Mouse (Mus musculus) NIH3T3 (cell line): Measurements from ENCODE around the gene Gm20683.
"Not testable (repeated sequence)": the region's sequence is repeated elsewhere in the genome, so short reads cannot be mapped to it uniquely, and the experiment has no call there.

Source experiments
- DNase-seq: peaks from one replicate; pipeline ENCODE4 v3.0.0-alpha.2; 2012; ENCODE audit warnings: low read depth

Gene Gm20683

DNA sequence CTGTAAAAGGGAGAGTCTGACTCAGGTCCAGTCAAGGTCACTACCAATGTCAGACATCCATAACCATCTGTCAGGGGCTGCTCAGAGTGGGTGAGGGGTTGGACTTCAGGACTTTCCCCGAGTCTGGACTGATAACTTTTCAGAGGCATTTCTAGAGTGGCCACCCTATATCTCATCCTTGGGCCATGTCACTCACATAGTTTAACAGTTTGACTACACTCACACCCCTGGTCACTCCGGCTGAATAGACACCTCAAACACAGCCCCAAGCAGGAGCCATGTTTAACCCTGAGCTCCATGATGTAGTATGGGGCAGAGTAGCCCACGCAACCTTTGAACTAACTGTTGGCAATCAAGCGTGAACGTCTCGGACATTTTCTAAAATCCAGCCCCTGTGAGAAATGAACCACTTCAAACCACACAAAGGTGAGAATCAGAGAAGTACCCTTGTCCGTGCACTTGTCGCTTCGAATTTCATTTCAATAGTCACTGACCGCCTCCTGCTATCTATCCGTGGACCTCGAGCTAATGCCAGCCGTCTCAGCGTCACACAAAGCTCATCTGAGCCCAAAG lies 32.7 kb upstream of the Gm20683 start:
- DNase-seq, result no peak

DNA sequence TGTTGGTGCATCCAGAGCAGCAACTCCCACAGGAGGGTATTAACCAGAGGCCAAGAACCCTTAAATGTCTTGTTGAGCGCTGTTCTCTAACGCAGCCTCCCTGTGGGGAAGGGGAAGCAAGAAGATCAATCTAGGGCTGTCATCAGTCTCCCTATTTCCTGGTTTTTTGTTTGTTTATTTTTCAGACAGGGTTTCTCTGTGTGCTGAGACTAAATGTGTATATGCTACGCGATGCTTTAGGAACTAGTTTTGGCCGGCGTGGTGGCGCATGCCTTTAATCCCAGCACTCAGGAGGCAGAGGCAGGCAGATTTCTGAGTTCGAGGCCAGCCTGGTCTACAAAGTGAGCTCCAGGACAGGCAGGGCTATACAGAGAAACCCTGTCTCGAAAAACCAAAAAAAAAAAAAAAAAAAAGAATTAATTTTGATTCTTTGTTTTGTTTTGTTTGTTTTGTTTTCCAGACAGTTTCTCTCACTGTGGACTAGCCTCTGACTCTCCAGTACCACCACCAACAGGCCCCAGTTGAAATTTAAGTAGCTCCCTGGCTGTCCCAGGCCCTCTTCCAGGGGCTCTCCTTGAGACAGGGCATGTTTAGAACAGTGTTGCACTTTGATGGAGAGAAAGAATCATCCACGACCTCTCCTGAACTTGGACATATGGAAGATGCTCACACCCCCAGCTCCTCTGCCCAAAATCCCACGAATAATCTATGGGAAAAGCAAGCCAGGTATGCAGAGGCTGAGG lies 32.0 kb upstream of the Gm20683 start:
- no peak for DNase-seq

DNA sequence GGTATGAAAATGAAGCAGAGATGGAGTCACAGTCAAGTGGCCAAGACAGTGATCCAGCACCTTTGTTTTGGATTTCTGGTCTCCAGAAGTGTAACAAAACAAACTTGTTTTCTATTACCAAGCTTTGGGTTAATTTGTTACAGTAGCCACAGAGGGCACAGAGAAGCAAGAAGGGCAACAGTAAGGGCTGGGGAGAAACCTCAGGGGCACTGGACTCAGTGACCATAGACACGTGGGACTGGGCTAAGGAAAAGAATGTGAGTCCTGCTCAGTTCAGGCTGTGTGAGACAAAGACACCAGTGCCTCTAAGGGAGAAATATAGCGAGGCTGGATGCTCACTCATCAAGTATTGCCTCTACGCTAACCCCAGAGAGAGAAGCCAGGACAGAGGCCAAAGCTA lies 31.1 kb upstream of the Gm20683 start:
- DNase-seq, result no peak

DNA sequence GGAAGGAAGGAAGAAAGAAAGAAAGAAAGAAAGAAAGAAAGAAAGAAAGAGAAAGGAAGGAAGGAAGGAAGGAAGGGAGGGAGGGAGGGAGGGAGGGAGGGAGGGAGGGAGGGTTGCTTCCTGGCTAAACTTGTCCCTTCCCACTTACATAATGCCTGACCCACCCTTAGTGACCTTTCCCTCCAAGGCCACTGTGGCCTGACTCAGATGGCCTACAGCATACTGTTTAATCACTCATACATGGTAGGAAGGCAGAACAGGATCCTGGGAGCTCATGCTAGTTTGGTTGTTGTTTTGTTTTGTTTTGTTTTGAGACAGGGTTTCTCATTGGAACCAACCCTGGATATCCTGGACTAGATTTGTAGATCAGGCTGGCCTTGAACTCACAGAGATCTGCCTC lies 30.0 kb upstream of the Gm20683 start:
- not testable (repeated sequence) for DNase-seq

DNA sequence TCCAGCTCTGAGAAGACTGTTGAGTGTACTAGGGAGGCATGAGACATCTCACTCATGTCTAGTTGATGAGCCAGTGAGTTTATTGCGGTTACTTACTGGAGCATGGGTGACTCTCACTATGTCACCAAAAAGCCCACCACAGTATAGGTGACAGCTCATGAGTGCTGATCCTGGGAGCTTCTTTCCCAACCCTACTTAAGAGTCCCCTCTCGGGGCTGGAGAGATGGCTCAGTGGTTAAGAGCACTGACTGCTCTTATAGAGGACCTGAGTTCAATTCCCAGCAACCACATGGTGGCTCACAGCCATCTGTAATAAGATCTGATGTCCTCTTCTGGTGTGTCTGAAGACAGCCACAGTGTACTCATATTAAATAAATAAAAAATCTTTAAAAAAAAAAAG lies 28.4 kb upstream of the Gm20683 start:
- no peak for DNase-seq

DNA sequence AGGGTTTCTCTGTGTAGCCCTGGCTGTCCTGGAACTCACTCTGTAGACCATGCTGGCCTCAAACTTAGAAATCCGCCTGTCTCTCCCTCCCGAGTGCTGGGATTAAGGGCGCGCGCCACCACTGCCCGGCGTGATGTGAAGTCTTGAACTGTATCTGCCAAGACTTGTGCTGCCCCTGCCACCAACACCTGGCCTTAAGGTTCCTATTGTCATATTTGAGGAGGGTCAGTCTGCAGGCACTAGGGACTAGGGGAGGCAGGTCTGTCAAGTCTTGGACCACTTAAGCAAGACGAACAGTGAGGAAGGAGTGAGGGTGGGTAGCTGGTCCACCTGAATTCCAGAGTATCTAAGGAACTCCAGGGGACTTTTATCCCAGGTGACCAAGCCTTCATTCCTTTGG lies 27.9 kb upstream of the Gm20683 start:
- no peak for DNase-seq

DNA sequence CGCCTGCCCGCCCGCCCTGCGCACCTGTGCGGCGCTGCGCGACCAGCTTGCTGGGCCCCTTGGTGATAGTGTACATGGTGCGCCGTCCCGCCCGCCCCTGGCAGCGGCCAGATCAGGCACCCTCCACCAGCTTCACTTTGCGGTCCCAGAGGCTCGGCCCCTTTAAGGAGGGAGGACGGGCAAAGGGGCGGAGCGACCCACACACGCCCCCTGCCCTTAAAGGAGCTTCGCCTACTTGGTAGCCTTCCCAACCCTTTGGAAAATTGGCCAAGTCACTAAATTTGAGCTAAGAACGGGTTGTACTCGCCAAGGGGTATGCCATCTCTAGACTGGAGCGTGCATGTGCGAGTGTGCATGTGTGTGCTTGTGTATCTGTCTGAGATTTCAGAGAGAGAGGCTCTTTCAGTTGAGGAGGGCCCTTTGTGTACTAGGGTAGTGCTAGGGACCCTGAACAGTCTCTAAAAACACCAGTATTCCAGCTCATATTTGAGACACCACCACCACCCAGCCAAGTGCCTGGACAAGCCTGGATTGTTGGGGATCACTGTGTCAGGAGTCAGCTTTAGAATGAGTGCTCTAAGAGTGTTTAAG lies 27.1 kb upstream of the Gm20683 start, which contains the start of gene Mcrip2:
Gene Mcrip2, minus strand, starts transcription at position 164 of the 591 bp plus-strand sequence.
- peak; percentile 90 for DNase-seq

DNA sequence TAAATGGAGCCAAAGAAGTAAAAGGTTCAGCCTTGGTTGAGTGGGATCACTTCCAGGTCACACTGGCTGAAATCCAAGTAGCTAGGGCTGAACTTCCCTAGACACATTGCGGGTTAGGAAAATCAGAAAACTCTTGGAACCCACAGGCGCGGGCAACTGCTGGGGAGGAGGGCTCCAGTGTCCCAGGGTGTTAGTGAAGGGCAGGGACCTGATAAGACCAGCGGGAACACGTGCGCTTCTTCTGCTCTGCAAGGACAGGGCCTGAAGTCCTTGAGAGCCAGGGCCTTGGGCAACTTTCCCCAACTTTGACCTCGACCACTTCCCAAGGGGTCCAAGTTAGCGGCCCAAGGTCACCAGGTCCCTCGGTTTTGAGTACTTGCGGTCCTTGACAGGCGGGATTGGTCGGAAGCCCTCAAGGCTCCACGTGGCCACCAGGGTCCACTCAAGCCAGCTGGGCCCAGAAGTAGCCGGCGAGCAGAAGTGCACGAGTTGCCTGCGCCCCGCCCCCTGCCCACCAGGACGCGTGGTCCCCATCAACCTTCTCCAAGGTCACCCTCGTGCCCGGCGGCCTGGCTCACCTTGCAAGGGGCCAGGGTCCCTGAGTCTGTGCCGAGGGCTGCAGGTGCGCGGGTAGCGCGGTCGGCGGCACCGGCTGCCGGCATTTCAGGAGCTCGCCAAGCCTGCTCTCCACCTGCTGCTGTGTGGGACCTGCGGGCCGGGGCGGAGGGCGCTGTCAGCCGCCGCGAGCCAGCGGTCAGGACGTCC lies 26.5 kb upstream of the Gm20683 start:
- peak; percentile 57 for DNase-seq

DNA sequence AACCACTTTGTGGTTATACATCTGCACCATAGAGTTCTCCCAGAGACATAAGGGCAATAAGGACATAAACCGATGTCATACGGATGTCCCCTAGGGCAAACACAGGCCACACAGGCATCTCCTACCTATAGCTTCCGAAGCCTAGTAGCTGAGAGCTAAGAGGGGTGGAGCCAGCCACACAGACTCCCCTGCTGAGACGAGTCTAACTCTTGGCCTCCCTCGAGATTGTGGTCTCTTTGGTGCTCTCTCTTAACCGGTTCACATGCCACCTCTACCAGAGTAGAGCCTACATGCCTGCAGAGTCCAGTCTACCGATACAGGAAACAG lies 25.9 kb upstream of the Gm20683 start:
- DNase-seq, result no peak

DNA sequence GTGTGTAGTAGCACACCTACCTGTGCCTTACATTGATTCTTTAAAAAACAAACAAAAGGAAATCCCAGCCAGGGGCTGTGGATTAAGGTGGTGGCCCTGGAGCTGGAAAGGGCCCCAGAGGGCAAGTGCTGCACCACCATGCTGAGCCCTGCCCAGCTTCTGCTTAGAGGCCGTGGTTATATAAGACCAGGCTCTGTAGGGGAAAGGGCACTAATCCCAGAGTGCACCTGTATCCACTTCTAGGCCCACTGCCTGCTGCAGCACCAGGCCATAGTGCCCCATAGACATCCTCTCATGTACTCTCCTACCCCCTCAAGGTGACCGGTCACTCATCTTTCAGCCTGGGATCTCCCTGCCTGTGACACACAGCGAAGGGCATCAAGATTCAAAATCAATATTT lies 24.6 kb upstream of the Gm20683 start:
- DNase-seq, result no peak

DNA sequence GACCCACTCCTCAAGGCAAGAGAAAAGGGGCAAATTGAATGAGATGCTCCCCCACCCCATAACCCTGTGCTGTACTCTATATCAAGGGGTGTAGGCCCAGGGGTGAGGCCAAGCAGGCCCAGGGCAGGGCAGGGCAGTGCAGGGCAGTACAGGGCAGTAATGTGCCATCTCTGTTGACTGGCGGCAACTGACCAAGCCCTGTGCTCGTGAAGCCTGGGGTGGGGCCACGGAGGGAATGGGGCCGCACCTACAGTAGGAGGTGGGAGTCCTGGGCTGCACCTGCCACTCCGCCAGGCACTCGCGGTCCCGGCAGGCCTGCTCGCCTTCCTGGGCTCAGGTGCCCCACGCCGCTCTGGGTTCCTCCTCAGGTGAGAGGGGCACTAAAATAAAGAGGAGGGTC lies 23.7 kb upstream of the Gm20683 start:
- no peak for DNase-seq

DNA sequence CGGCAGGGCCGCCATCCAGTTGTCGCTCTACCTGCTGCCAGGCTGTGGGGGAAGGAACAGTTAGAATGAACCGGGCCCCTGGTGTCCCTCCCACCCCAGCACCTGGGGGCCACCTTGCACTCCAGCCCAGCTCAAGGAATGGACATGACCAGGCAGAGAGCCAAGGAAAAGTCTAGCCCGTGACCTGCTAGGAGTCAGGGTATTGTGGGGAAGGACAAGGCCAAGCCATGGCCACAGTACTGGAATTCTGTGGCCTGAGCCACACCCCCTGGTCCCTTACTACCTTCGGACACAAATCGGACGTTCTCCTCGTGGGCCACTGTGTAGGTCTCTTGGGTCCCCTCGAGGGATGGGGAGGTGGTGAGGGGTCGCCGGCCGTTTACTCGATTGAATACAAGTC lies 22.7 kb upstream of the Gm20683 start:
- no peak for DNase-seq

DNA sequence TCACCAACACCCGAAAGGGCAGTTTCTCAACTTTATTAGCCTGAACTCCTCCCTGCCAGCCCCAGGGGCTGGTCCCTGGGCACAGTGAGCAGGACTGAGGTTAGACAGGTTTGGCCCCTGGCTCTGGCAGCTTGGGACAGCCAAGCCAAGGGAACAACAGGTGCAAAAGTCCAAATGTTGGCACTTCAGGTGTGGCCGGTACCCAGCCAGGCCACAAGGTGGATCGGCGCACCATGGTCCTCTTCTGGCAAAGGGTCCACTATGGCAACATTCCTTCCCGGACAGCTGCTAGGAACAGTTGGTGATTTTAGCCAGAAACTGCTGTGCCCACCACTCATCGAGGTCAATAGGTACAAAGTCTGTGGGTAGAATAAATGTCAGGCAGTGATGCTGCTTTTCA lies 22.1 kb upstream of the Gm20683 start:
- DNase-seq, result no peak

DNA sequence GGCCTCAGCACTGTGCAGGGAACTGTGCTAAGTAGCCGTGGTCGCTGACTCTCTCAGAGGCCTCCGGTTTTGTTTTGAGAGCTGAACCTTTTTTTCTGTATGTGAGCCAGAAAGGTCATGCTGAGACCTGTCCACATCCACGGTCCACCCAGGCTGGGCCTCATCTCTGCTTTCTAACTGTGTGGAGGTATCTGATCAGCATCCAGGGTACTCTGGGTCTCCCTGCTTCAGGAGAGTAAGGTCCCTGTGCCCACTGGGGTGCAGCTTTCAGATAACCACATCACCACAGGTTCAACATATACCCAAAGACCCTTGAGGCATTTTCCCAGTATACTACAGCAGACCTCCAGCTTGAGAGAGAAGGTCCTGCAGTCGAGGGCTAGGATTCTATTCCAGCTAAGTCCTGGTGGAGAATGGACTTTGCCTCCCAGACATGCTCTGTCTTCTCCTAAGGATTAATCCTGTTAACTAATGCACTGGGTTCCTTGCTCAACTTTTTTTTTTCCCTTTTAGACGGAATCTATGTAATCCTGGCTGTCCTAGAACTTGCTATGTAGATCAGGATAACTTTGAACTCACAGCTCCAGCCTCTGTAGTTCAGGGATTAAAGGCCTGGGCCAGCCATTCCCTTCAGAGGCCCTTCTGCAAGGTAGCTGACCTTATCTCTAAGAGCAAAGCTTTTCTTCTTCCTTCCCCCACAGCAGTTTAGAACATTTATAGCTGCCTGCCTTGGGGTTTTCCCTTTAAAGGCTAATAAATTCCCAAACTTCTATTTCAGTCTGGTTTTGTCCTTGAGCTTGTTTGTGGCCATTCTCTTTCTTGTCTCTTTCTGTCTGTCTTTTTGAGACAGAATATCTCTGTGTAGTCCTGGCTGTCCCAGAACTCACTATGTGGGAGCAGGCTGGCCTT lies 20.4 kb upstream of the Gm20683 start:
- DNase-seq, result no peak

DNA sequence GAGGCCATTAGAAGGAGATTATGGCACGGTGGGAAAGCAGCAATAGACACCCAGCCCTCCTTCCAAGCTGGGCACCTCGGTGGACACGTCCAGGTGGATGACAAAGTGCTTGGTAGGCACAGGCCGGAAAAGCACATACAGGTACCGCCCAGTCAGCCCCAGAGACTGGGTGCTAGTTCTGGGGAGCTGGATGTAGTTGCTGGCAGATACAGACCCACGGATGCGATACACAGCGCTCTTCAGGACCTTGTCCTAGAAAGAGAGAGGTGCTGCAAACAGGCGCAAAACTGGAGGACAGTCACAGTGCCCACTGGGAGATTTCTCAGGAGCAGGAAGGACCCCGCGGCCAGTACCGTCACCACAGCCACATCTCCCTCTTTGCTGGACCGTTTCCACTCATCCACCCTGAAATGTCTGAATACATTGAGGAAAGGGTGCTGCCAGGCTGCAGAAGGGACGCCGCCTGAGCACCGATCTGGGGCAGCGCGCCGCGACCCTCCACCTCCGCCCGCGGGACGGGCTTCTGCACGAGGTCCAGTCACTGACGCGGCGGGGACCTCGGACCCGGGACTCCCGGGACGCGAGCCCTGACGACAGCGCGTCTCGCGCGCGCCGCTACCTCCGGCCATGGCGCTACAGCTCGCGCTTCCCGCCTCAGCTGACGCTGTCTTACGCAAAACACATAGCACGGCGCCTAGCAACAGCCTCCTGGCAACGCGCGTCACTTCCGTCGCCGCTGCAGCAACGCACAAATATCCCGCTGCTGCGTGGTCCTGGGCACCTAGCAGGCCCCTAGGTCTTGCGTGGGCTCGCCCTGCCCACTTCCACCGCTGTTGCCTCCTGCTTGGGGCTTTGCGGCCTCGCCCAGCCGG lies 19.5 kb upstream of the Gm20683 start, which contains the start of gene Wdr90:
Gene Wdr90, minus strand, starts transcription at position 670 of the 872 bp plus-strand sequence.
- peak; percentile 96 for DNase-seq

DNA sequence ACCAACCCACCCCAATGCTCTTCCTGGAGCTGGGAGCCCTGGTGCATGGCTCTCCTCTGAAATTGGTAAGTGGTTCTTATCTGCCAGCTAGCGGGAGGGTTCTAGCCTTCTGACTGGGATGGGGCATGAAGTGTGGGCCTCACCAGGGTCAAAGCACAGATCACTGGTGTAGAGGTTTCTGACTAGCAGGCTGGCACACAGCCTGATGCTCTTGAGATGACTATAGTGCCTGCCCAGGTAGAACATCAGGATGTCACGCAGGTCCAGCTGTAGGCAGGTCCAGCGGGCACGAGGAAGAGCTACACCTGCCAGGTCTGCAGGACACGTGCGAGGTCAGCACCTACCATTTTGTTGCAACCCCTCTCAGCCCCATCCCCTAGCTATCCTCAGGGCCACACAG lies 18.7 kb upstream of the Gm20683 start:
- no peak for DNase-seq

DNA sequence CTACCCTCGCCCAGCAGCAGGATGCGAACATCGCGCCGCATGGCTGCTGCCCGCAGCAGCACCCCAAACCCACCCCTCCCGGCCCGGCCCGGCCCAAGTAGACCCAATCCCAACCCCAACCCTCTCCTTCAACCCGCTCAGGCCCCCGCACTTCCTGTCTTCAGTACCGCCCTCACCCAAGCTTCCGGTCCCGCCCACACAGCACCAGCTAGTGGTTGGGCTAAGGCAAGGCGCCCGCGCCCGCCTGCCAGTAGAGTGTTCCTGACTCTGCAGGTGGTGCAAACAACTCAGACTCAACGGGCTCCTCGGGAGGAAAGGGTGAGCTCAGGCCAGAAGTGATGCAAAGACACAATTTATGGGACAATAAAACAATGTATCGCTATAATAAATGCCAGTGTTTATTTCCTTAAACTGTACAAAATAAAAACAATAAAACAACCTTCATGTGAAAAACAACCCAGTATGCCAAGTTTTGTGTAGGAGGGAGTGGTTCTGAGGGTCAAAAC lies 2.9 kb upstream of the Gm20683 start, which contains the start of gene Rhot2:
Gene Rhot2, minus strand, starts transcription at position 456 of the 506 bp plus-strand sequence.
- peak; percentile 98 for DNase-seq

DNA sequence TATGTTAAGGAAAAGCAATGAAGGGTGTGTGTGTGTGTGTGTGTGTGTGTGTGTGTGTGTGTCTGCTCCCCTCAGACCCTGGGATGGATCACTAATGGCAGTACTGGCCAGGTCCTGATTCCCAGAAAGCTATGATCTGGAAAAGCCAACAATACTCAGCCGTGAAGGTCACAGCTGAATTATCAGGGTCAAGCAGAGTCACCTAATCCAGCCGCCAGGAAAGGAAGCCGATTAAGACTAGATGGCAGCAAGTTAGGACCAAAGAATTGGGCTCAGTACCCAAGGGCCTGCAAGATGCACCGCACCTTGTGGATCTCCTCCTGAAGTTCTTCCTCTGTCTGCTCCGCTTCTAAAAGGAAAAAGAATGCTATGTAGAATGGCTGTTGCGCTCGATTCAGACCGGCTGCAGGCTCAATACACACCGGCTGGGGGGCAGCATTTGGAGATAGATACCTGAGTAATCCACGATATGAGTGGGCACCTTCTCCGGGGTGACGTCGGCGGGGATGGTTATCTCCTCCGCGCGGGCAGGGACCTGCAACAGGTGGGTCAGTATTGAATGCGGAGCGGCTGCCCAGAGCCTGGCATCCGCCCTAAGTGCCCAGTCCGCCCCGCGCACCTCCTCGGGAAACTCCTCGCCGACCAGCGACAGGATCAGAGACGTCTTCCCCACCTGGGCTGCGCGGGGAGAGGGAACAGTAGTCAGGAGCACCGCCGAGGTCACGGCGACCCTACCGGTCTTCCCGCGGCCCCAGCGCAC lies 2.3 kb upstream of the Gm20683 start:
- DNase-seq, result peak; percentile 14

DNA sequence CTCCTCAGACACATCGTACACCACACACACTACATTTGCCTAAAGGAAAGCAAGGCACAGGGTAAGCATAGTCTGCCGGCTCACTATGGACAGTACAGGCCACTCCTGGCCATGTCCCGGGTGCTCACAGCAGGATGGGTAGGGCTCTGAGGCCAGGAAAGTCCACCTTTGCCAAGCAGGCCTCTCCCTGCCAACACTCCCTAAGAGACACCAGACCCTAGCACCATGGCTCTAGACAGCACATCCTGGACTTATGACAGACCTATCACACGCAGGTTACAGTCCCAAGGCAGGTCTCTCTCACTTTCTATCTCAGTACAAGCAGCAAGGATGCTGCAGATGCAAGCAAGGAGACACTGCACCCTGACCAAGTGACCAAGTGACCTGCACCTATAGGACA lies 1.6 kb upstream of the Gm20683 start:
- no peak for DNase-seq

DNA sequence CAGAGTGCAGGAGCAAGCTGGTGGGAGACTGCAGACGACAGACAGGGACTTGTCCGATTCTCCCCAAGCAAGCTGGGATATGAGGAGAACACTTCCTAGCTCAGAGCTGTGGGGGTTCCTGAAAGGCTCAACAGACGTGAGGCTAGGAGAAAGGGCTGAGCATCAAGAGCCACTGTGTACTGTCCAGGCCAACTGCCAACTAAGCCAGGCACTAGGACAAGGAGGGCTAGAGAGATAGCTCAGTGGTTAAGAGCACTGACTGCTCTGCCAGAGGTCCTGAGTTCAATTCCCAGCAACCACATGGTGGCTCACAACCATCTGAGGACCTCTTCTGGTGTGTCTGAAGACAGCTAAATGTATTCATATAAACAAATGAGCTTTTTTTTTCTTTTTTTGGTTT lies 946 bp upstream of the Gm20683 start:
- no peak for DNase-seq
